Mouse (Mus musculus): ENCODE measurements around the gene Hnf4a.

GRCm38 (mm10) chr2:163539321-163540040 is 32.9 kb downstream of the Hnf4a start:
- TF ChIP-seq CTCF (IDR thresholded peaks at IDR 0.05; ENCODE audit: low read depth, low read length) (no peak), POLR2A (IDR thresholded peaks at IDR 0.05; ENCODE audit: insufficient read depth, low read length) (no peak), EP300 (IDR thresholded peaks at IDR 0.05; ENCODE audit: insufficient read depth, low read depth, low read length) (no peak)

Data from ES-Bruce4 (cell line).